Mouse (Mus musculus): ENCODE data around the gene Ppp3ca. TPM values are rescaled to one million over a fixed set of nuclear protein-coding genes. Genes with fewer than 3 reads are reported as not detected.

Gene Ppp3ca
- polyA plus RNA-seq, 2 experiments: 31.5 to 74.8 TPM

- DNase-seq (ENCODE audit: low spot score): no peak
- Histone ChIP-seq H3K4me3 (replicated peaks; ENCODE audit: low read length) (no peak overlapping the region), H3K9me3 (ENCODE audit: control insufficient read depth, low read length) (no peaks in the 10 kb centered on the region), H3K36me3 (ENCODE audit: control insufficient read depth, insufficient read depth, low read length) (no peaks in the 10 kb centered on the region), H3K4me2 (replicated peaks; ENCODE audit: low read depth, low read length, severe bottlenecking) (no peak overlapping the region), H3K27me3 (ENCODE audit: control insufficient read depth, insufficient read depth, low read length) (no peaks in the 10 kb centered on the region), H3K9ac (ENCODE audit: low read depth, low read length, severe bottlenecking) (no peak overlapping the region), H3K27ac (replicated peaks; ENCODE audit: low read depth, low read length) (no peak overlapping the region), H3K4me1 (ENCODE audit: control insufficient read depth, insufficient read depth, low read length) (peaks cover 9% of the 10 kb centered on the region; the same call in 1 of the 2 replicates)
- no peak for TF ChIP-seq POLR2A (IDR thresholded peaks at IDR 0.05; ENCODE audit: borderline replicate concordance, extremely low read depth, insufficient read depth, insufficient read length)
- ATAC-seq (ENCODE audit: low FRiP score, low read depth): no peak
Observed at GRCm38 (mm10) chr3:136864306-136864705, 194.4 kb downstream of the Ppp3ca start.

GRCm38 (mm10) chr3:136865176-136865859 lies 195.4 kb downstream of the Ppp3ca start:
- Histone ChIP-seq H3K36me3 (ENCODE audit: control insufficient read depth, insufficient read depth, low read length) (no peaks in the 10 kb centered on the region), H3K27me3 (ENCODE audit: control insufficient read depth, insufficient read depth, low read length) (no peaks in the 10 kb centered on the region), H3K27ac (replicated peaks; ENCODE audit: low read depth, low read length) (no peak overlapping the region), H3K4me3 (replicated peaks; ENCODE audit: low read length) (no peak overlapping the region), H3K9me3 (ENCODE audit: control insufficient read depth, low read length) (no peaks in the 10 kb centered on the region), H3K4me2 (replicated peaks; ENCODE audit: low read depth, low read length, severe bottlenecking) (no peak overlapping the region), H3K4me1 (ENCODE audit: control insufficient read depth, insufficient read depth, low read length) (peaks cover 9% of the 10 kb centered on the region; the same call in 1 of the 2 replicates), H3K9ac (ENCODE audit: low read depth, low read length, severe bottlenecking) (no peak overlapping the region)
- DNase-seq (ENCODE audit: low spot score): no peak
- ATAC-seq (ENCODE audit: low FRiP score, low read depth): no peak
- no peak for TF ChIP-seq POLR2A (IDR thresholded peaks at IDR 0.05; ENCODE audit: borderline replicate concordance, extremely low read depth, insufficient read depth, insufficient read length)
- 52% methylated on average over 4 of the region's 4 CpGs for WGBS

GRCm38 (mm10) chr3:136866095-136866494 lies 196.2 kb downstream of the Ppp3ca start:
- ATAC-seq (ENCODE audit: low FRiP score, low read depth) (no peak), DNase-seq (ENCODE audit: low spot score) (no peak)
- no peaks in the 10 kb centered on the region for H3K27me3 ChIP-seq (ENCODE audit: control insufficient read depth, insufficient read depth, low read length)
- H3K27ac ChIP-seq (replicated peaks; ENCODE audit: low read depth, low read length): no peak overlapping the region
- no peak for TF ChIP-seq POLR2A (IDR thresholded peaks at IDR 0.05; ENCODE audit: borderline replicate concordance, extremely low read depth, insufficient read depth, insufficient read length)
- no peak overlapping the region for H3K9ac ChIP-seq (ENCODE audit: low read depth, low read length, severe bottlenecking)
- no peak overlapping the region for H3K4me2 ChIP-seq (replicated peaks; ENCODE audit: low read depth, low read length, severe bottlenecking)
- no peaks in the 10 kb centered on the region for H3K36me3 ChIP-seq (ENCODE audit: control insufficient read depth, insufficient read depth, low read length)
- no peaks in the 10 kb centered on the region for H3K9me3 ChIP-seq (ENCODE audit: control insufficient read depth, low read length)
- H3K4me3 ChIP-seq (replicated peaks; ENCODE audit: low read length): no peak overlapping the region
- H3K4me1 ChIP-seq (ENCODE audit: control insufficient read depth, insufficient read depth, low read length): peaks cover 15% of the 10 kb centered on the region
- 90% methylated on average over 3 of the region's 3 CpGs for WGBS

- H3K27me3 ChIP-seq (ENCODE audit: control insufficient read depth, insufficient read depth, low read length): no peaks in the 10 kb centered on the region
- no peaks in the 10 kb centered on the region for H3K36me3 ChIP-seq (ENCODE audit: control insufficient read depth, insufficient read depth, low read length)
- 63% methylated on average over 3 of the region's 3 CpGs for WGBS
- ATAC-seq (ENCODE audit: low FRiP score, low read depth) (no peak), DNase-seq (ENCODE audit: low spot score) (no peak)
- no peak overlapping the region for H3K27ac ChIP-seq (replicated peaks; ENCODE audit: low read depth, low read length)
- H3K4me2 ChIP-seq (replicated peaks; ENCODE audit: low read depth, low read length, severe bottlenecking): no peak overlapping the region
- H3K4me3 ChIP-seq (replicated peaks; ENCODE audit: low read length): no peak overlapping the region
- TF ChIP-seq POLR2A (IDR thresholded peaks at IDR 0.05; ENCODE audit: borderline replicate concordance, extremely low read depth, insufficient read depth, insufficient read length): no peak
- no peak overlapping the region for H3K9ac ChIP-seq (ENCODE audit: low read depth, low read length, severe bottlenecking)
- no peaks in the 10 kb centered on the region for H3K9me3 ChIP-seq (ENCODE audit: control insufficient read depth, low read length)
- H3K4me1 ChIP-seq (ENCODE audit: control insufficient read depth, insufficient read depth, low read length): peaks cover 19% of the 10 kb centered on the region
Observed at GRCm38 (mm10) chr3:136866571-136866970, 196.6 kb downstream of the Ppp3ca start.

GRCm38 (mm10) chr3:136867366-136867765 lies 197.4 kb downstream of the Ppp3ca start:
- no peaks in the 10 kb centered on the region for H3K27me3 ChIP-seq (ENCODE audit: control insufficient read depth, insufficient read depth, low read length)
- no peaks in the 10 kb centered on the region for H3K36me3 ChIP-seq (ENCODE audit: control insufficient read depth, insufficient read depth, low read length)
- H3K4me2 ChIP-seq (replicated peaks; ENCODE audit: low read depth, low read length, severe bottlenecking): no peak overlapping the region
- TF ChIP-seq POLR2A (IDR thresholded peaks at IDR 0.05; ENCODE audit: borderline replicate concordance, extremely low read depth, insufficient read depth, insufficient read length): no peak
- no peak for DNase-seq (ENCODE audit: low spot score)
- H3K27ac ChIP-seq (replicated peaks; ENCODE audit: low read depth, low read length): no peak overlapping the region
- no peak overlapping the region for H3K4me3 ChIP-seq (replicated peaks; ENCODE audit: low read length)
- H3K9ac ChIP-seq (ENCODE audit: low read depth, low read length, severe bottlenecking): no peak overlapping the region
- ATAC-seq (ENCODE audit: low FRiP score, low read depth): no peak
- H3K9me3 ChIP-seq (ENCODE audit: control insufficient read depth, low read length): no peaks in the 10 kb centered on the region
- 96% methylated on average over 2 of the region's 2 CpGs for WGBS
- H3K4me1 ChIP-seq (ENCODE audit: control insufficient read depth, insufficient read depth, low read length): peaks cover 22% of the 10 kb centered on the region

Measured in limb, embryonic 14.5 days (tissue).